Mouse (Mus musculus): ENCODE measurements at regions not wholly inside any gene's neighbourhood (a gene's known extent, or its start where the extent isn't known, plus 50 kb on each side); places are given as distances from the start of the nearest gene placed in this dataset.

GRCm38 (mm10) chr9:24833766-24834165, 59.7 kb upstream of the Tbx20 start:
- no peak for DNase-seq (ENCODE audit: low read depth, low spot score)

GRCm38 (mm10) chr9:24848210-24848609, 74.1 kb upstream of the Tbx20 start:
- DNase-seq (ENCODE audit: low read depth, low spot score): no peak

GRCm38 (mm10) chr9:24859459-24859858, 85.4 kb upstream of the Tbx20 start:
- no peak for DNase-seq (ENCODE audit: low read depth, low spot score)

- DNase-seq (ENCODE audit: low read depth, low spot score): no peak
Observed at GRCm38 (mm10) chr9:24866390-24867173, 92.5 kb upstream of the Tbx20 start.

GRCm38 (mm10) chr9:24868746-24869145, 94.6 kb upstream of the Tbx20 start:
- DNase-seq (ENCODE audit: low read depth, low spot score): no peak

GRCm38 (mm10) chr9:24874434-24875143, 100.5 kb upstream of the Tbx20 start:
- DNase-seq (ENCODE audit: low read depth, low spot score): no peak

GRCm38 (mm10) chr9:24878384-24879174, 104.5 kb upstream of the Tbx20 start:
- no peak for DNase-seq (ENCODE audit: low read depth, low spot score)

GRCm38 (mm10) chr9:24879662-24880061, 105.6 kb upstream of the Tbx20 start:
- DNase-seq (ENCODE audit: low read depth, low spot score): no peak

GRCm38 (mm10) chr9:24884011-24884410, 109.9 kb upstream of the Tbx20 start:
- DNase-seq (ENCODE audit: low read depth, low spot score): no peak

GRCm38 (mm10) chr9:24888282-24888681, 114.2 kb upstream of the Tbx20 start:
- DNase-seq (ENCODE audit: low read depth, low spot score): no peak

- no peak for DNase-seq (ENCODE audit: low read depth, low spot score)
Observed at GRCm38 (mm10) chr9:24896498-24897261, 122.6 kb upstream of the Tbx20 start.

GRCm38 (mm10) chr9:24899206-24899928, 125.3 kb upstream of the Tbx20 start:
- no peak for DNase-seq (ENCODE audit: low read depth, low spot score)

- peak; percentile 2 for DNase-seq (ENCODE audit: low read depth, low spot score)
Observed at GRCm38 (mm10) chr9:24903706-24904105, 129.6 kb upstream of the Tbx20 start.

GRCm38 (mm10) chr9:24909086-24909979, 135.2 kb upstream of the Tbx20 start:
- no peak for DNase-seq (ENCODE audit: low read depth, low spot score)

GRCm38 (mm10) chr9:24910738-24911137, 136.6 kb upstream of the Tbx20 start:
- no peak for DNase-seq (ENCODE audit: low read depth, low spot score)

- no peak for DNase-seq (ENCODE audit: low read depth, low spot score)
Observed at GRCm38 (mm10) chr9:24920031-24920445, 145.9 kb upstream of the Tbx20 start.

- DNase-seq (ENCODE audit: low read depth, low spot score): no peak
Observed at GRCm38 (mm10) chr9:24922051-24922860, 148.2 kb upstream of the Tbx20 start.

- DNase-seq (ENCODE audit: low read depth, low spot score): no peak
Observed at GRCm38 (mm10) chr9:24923514-24923913, 149.4 kb upstream of the Tbx20 start.

GRCm38 (mm10) chr9:24937731-24938130, 151.5 kb upstream of the Gm10181 start:
- no peak for DNase-seq (ENCODE audit: low read depth, low spot score)
